Comparison of ENCODE assay signal across 14 mouse cellular contexts in genomic region chr4:81483159-81483558, GRCm38 (mm10). TPM values are rescaled to one million over a fixed set of nuclear protein-coding genes. Genes with fewer than 3 reads are reported as not detected.
DNase-seq lines count a peak whose midpoint lies in the region; ATAC-seq and TF ChIP-seq lines count a peak whose summit lies in the region.
"Had no signal": no experiment of that assay in that cellular context is flagged by ENCODE, and none has a peak within 500 bp of the region (broad histone marks: within the 10 kb centered on the region; RNA-seq: fewer than 3 reads in every experiment).

No protein-coding gene starts in this region.

- DNase-seq in hindbrain, embryonic 11.5 days (ENCODE audit: low spot score), result peak; percentile 23
- DNase-seq in brain, embryonic 14.5 days (ENCODE audit: low read depth), result peak; percentile 20
- peak; percentile 16 to 34 for DNase-seq in gastrocnemius, adult 8-10 months (ENCODE audit: low spot score in 2 of 2)
- DNase-seq in heart, postnatal 25 days (ENCODE audit: low spot score), result peak; percentile 3
- no peak for DNase-seq in testis, postnatal 14 days (ENCODE audit: low spot score)
- no peak for DNase-seq in ovary, postnatal 14 days (ENCODE audit: low spot score)
- DNase-seq in thymus, postnatal 0 days (ENCODE audit: low spot score), result no peak
- DNase-seq: cerebellum, adult 18-20 months; kidney, adult 18-20 months; liver had no signal

- H3K4me3 ChIP-seq in hindbrain, embryonic 11.5 days (ENCODE audit: low read depth, low read length), result no peak overlapping the region
- H3K4me3 ChIP-seq in hindbrain, embryonic 16.5 days (ENCODE audit: low read length), result no peak overlapping the region
- H3K4me3 ChIP-seq: forebrain, embryonic 10.5 days had no signal

- WGBS in hindbrain, embryonic 11.5 days, result 28% methylated on average over 6 of the region's 6 CpGs
- 21% methylated on average over 6 of the region's 6 CpGs for WGBS in hindbrain, embryonic 16.5 days

- no peak for TF ChIP-seq POLR2A in brain, embryonic 14.5 days (IDR thresholded peaks at IDR 0.05; ENCODE audit: borderline replicate concordance, extremely low read depth, insufficient read depth, insufficient read length, poor library complexity, severe bottlenecking)

- H3K9ac ChIP-seq in hindbrain, embryonic 11.5 days (ENCODE audit: low read depth, low read length), result no peak overlapping the region
- no peak overlapping the region; the same call in 1 of the 2 replicates for H3K9ac ChIP-seq in hindbrain, embryonic 16.5 days (ENCODE audit: low read depth, low read length)

- no peak for ATAC-seq in hindbrain, embryonic 11.5 days (ENCODE audit: low FRiP score)
- no peak for ATAC-seq in hindbrain, embryonic 16.5 days
- ATAC-seq: CD4-positive, CD25-positive, alpha-beta regulatory T cell, adult 4 months; midbrain, embryonic 16.5 days had no signal

- intact Hi-C loops in heart, postnatal 25 days (cut with DNase I), result no loop called here

- no peak overlapping the region for H3K4me2 ChIP-seq in hindbrain, embryonic 11.5 days (replicated peaks; ENCODE audit: low read depth, low read length)
- no peak overlapping the region; the same call in 1 of the 2 replicates for H3K4me2 ChIP-seq in hindbrain, embryonic 16.5 days (ENCODE audit: low read length)

- H3K27ac ChIP-seq in hindbrain, embryonic 11.5 days (ENCODE audit: low read depth, low read length), result no peak overlapping the region
- no peak overlapping the region for H3K27ac ChIP-seq in hindbrain, embryonic 16.5 days (ENCODE audit: low read depth, low read length)
- H3K27ac ChIP-seq: forebrain, embryonic 10.5 days had no signal

- no peaks in the 10 kb centered on the region for H3K27me3 ChIP-seq in hindbrain, embryonic 11.5 days (ENCODE audit: control insufficient read depth, insufficient read depth, low read length)
- H3K27me3 ChIP-seq in hindbrain, embryonic 16.5 days (replicated peaks; ENCODE audit: control insufficient read depth, insufficient read depth, low read length), result no peaks in the 10 kb centered on the region

- H3K36me3 ChIP-seq in hindbrain, embryonic 11.5 days (ENCODE audit: control insufficient read depth, insufficient read depth, low read length), result no peaks in the 10 kb centered on the region
- no peaks in the 10 kb centered on the region for H3K36me3 ChIP-seq in hindbrain, embryonic 16.5 days (ENCODE audit: control insufficient read depth, insufficient read depth, low read length)
- H3K36me3 ChIP-seq: forebrain, embryonic 10.5 days had no signal

- no peak for TF ChIP-seq CTCF in brain, embryonic 14.5 days (IDR thresholded peaks at IDR 0.05; ENCODE audit: borderline replicate concordance, extremely low read depth, insufficient read depth, insufficient read length)

- H3K9me3 ChIP-seq in hindbrain, embryonic 11.5 days (ENCODE audit: control insufficient read depth, low read length), result no peaks in the 10 kb centered on the region
- H3K9me3 ChIP-seq in hindbrain, embryonic 16.5 days (ENCODE audit: control insufficient read depth, low read length), result no peaks in the 10 kb centered on the region
- H3K9me3 ChIP-seq: forebrain, embryonic 10.5 days had no signal

- H3K4me1 ChIP-seq in hindbrain, embryonic 11.5 days (replicated peaks; ENCODE audit: control insufficient read depth, insufficient read depth, low read length), result no peaks in the 10 kb centered on the region
- H3K4me1 ChIP-seq in hindbrain, embryonic 16.5 days (ENCODE audit: control insufficient read depth, insufficient read depth, low read depth, low read length), result 0 out of 2 replicates have a peak, but pooled peaks cover 2% of the 10 kb centered on the region

RNA-seq across cellular contexts. Expression of gene Mpdz, which starts 40.5 kb away (rescaled TPM):
- polyA plus RNA-seq in hindbrain, embryonic 11.5 days (2014; fragmentation: Nextera tagmentation; extraction: Ambion mirVana), result 43.0 and 45.3 TPM in 2 replicates
- polyA plus RNA-seq in hindbrain, embryonic 16.5 days (2015; fragmentation: Nextera tagmentation; extraction: Ambion mirVana), result 11.7 and 13.7 TPM in 2 replicates
- 30.1 TPM in 2 replicates for polyA plus RNA-seq in brain, embryonic 14.5 days (2012; rRNA removed)
- 10 to 100 TPM; 63.1 to 69.2 (median 68.9) TPM for total RNA-seq in gastrocnemius, adult 8-10 months (2022)
- total RNA-seq in heart, postnatal 25 days (2021), result 10 to 100 TPM; 49.3 to 55.9 TPM
- polyA plus RNA-seq in thymus, postnatal 0 days (2015; fragmentation: Nextera tagmentation; extraction: Ambion mirVana), result 1.5 TPM in 2 replicates

Comparison
In these comparisons a context has a peak if more than half of its experiments do, and no peak if none do; other contexts are left out.
1. DNase-seq: peak in hindbrain, embryonic 11.5 days (single experiment), brain, embryonic 14.5 days (single experiment), gastrocnemius, adult 8-10 months (2 of 2) and heart, postnatal 25 days (single experiment); none in testis, postnatal 14 days (single experiment), ovary, postnatal 14 days (single experiment) and thymus, postnatal 0 days (single experiment).